Mouse (Mus musculus) A20 (cell line): ENCODE data around the gene Ccdc82.

ENCODE experiments used
- DNase-seq: peaks from one replicate; pipeline ENCODE4 v3.0.0-alpha.2; 2011; ENCODE audit warnings: low read depth, low spot score

Gene Ccdc82

GRCm38 (mm10) chr9:13246815-13247638, at the start of gene Ccdc82:
Gene Ccdc82, plus strand, starts transcription at chr9:13246955.
- DNase-seq: peak; percentile 93

DNA sequence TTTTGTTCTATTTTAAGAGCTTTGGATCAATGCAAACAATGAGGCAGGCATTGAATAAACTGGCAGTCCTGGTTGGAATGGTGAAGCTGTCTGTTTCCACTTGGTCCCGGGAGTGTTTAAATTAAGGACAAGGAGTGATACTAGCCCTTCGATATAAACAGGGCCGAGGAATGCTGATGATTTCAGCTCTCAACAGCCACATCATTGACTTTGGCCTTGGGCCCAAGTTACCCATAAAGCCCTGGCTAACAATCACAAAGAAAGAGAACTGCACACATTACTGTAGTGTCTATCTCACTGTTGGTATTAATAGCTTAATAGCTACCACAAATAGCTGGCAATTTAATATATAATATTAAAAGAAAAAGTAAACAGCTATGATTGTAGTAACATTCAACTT, 46.7 kb upstream of the Ccdc82 start:
- DNase-seq: no peak

DNA sequence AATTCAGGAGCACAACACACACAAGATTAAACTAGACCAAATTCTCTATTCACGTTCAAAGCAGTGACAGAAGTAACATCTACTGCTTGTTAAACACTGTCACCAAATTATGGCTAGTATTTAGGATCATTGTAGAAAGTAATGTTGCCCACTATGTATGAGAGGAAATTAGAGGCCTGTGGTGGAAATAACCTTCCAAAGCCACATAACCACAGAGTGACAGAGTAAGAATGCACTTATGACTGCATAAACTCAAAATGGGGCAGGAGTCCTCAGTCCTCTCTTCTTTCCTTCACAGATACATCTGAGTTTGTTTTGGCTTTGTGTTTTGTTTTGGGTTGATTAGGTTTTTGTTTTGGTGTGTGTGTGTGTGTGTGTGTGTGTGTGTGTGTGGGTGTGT, 43.6 kb upstream of the Ccdc82 start:
- DNase-seq: no peak

GRCm38 (mm10) chr9:13203681-13204080, 43.1 kb upstream of the Ccdc82 start:
- DNase-seq: no peak

DNA sequence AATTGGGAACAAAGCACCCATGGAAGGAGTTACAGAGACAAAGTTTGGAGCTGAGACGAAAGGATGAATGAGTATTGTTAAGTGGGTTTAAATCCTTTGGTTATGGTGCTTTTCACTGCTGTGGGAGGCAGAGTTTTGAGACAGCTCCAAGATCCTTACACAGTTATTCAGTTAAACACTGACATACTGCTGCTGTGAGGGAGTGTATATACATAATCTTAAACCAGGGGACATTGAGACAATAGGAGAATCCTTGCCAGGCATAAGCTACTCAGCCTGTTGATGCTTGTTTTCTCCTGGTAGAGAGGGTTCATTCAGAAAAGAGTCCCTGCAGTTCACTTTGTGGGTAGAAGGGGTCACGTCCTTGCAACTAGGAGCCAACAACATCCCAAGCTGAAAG, 40.4 kb upstream of the Ccdc82 start:
- DNase-seq: no peak

DNA sequence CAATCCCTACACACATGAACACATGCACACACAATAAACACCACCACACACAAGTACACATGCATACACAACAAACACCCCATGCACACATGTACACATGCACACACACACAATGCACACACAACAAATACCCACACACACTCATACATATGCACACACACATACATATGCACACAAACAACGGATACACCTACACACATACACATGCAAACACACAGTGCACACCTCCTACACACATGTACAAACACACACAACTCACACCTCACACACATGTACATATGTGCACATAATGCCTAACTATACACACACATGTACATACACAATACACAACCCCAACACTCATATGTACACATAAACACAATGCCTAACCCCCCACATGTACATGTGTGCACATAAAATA, 20.9 kb upstream of the Ccdc82 start:
- DNase-seq: no peak

DNA sequence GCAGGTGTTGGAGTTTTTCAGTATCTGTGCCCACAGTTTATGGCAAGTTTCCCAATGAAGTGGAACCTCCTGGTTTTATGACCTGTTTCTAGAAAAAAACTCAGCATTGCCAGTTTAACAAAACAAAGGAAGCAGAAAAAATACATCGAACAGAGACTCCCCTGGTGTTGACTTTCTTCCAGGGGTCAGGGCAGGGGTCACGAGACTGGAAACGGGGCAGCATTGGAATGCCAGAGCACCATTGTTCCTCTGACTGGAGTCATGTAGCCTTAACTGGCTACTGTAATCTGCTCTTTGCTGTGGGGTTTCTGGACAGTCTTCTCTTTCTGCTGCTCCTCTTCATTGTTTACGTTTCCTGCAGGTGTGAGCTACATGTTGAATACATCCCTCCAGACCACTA, 16.2 kb upstream of the Ccdc82 start:
- no peak for DNase-seq

DNA sequence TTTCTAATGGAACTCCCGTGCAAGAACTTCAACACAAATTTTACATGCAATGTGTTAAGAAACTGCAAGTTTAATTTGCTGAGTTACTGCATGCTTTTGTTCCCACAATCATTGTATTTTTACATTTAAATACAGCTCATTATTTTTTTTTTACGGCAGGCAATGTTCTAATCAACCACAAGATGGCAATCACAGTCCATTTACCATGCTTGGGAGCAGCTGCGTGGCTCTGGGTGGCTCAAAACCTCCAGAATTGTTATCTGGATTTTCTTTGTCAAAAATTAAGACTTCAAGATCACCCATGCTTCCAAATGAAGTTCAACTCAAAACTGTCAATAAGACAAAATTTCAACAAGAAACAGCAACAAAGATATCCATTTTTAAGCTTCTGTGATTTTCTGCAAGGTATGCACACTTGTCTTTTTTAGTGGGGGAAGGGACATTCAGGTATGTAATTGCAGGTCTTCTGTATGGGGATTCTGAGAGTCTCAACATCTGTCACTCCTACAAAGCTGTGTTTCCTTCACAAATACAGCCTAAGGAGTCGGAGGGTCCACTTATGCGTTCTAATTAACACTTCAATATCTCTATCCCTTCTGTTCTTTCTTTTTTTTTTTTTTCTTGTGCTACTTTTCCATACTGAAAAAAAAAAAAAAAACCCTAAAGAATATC, 15.1 kb upstream of the Ccdc82 start:
- DNase-seq: peak; percentile 60

DNA sequence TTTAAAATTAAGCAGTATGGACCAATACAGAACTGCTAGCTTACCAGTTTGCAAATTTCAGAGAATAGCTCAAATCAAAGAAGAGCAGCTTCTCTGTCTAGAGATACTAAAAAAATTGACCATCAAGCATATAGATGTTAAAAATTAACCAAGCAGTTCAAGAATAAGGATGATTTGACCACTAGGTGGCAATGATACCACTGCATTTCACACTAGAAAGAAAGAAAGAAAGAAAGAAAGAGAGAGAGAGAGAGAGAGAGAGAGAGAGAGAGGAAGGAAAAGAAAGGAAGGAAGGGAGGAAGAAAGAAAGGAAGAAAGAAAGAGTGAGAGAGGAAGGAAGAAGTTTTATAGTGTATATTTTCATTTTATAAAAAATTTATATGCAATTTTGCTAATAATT, 4.4 kb upstream of the Ccdc82 start:
- peak; percentile 42 for DNase-seq

- peak; percentile 83 for DNase-seq
These were observed 1.3 kb upstream of the Ccdc82 start, which contains the start of gene Jrkl for GRCm38 (mm10) chr9:13245481-13245880. Gene Jrkl, minus strand, starts transcription at chr9:13245829.

DNA sequence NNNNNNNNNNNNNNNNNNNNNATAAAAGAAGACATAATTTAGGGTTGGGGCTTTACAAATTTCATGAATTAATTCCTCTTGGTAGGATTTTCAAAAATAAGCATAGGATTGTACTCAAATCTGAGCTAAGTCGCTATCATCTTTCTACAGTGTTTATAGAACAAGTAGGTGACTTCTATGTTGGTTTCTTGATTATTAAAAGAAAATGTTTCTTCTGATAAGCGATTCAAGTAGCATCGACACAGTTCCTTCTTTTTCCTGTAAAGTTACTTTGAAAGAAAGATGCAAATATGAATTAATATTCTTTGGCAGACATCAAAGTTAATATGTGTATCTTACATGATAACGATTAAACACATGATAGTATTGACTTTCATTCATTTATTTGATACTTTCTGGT, 1.3 kb downstream of the Ccdc82 start:
- DNase-seq: no peak

DNA sequence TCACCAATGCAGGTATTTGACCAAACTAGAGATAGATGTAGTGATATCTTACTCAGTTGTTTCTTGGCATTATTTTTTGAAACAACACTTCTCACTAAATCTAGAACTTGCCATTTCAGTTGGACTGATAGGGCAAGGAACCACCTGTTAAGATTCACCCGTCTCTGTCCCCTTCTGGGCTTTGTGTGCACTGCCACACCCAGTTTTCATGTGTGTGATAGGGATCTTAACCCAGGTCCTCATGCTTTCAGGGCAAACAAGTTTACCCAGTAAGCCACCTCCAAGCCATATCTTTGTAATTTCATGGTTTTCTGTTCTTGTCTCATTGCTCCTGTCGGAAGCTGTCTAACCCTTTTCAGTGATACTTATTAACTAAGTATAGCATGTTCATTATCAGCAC, 4.5 kb downstream of the Ccdc82 start:
- DNase-seq: no peak

DNA sequence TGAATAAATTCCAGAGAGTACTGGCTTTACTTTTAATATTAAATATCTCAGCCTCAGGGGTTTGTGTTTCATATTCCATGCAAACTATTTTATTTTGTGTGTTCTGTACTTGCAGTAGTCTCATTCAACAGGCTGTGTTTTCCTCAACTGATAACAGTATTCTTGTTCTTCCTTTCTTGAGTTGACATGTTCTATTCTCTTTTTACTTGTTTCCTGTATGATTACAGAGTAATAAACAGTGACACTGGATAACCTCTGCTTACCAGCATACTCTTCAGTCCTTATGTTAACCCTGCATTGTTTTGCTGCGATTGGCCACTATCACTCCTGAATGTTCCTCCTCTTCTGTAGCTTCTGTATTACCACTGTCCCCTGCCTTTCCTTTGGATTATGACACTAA, 10.0 kb downstream of the Ccdc82 start:
- no peak for DNase-seq

DNA sequence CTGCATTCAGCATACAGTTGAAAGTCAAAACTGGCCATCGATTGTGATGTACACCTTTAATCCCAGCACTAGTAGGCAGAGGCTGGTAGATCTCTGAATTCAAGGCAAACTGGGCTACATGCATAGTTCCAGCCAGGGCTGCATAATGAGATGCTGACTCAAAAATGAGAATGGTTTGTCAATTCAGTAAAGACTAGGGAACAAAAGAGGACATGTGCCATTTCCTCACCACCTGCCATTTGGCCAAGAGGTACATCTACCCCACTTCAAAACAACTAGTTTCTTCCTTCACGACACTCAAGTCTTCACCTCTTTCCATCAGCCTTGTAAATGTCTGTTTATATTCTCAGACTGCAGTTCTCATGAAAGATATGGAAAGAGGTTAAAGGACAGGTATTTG, 11.4 kb downstream of the Ccdc82 start:
- DNase-seq: no peak

- no peak for DNase-seq
These were observed 14.2 kb downstream of the Ccdc82 start for GRCm38 (mm10) chr9:13260980-13261379.

GRCm38 (mm10) chr9:13273219-13273618, 26.5 kb downstream of the Ccdc82 start:
- no peak for DNase-seq

DNA sequence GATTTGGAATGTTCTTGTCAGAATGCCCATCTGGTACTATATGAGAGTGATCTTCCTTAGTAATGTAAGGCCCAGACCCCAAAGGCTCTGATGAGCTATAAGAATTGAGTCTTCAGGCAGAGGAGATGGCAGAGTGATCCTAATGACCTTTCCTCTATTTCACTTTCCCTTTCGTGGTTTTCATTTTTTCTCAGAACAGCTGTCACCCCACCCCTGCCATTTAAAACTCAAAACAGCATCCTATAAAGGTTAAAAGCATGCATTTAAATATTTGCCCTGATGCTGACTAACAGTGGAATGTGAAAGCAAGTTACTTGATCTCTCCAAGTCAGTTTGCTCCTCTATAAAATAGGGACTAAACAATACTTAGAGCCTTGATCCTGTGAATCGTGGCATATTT, 40.7 kb downstream of the Ccdc82 start:
- no peak for DNase-seq

DNA sequence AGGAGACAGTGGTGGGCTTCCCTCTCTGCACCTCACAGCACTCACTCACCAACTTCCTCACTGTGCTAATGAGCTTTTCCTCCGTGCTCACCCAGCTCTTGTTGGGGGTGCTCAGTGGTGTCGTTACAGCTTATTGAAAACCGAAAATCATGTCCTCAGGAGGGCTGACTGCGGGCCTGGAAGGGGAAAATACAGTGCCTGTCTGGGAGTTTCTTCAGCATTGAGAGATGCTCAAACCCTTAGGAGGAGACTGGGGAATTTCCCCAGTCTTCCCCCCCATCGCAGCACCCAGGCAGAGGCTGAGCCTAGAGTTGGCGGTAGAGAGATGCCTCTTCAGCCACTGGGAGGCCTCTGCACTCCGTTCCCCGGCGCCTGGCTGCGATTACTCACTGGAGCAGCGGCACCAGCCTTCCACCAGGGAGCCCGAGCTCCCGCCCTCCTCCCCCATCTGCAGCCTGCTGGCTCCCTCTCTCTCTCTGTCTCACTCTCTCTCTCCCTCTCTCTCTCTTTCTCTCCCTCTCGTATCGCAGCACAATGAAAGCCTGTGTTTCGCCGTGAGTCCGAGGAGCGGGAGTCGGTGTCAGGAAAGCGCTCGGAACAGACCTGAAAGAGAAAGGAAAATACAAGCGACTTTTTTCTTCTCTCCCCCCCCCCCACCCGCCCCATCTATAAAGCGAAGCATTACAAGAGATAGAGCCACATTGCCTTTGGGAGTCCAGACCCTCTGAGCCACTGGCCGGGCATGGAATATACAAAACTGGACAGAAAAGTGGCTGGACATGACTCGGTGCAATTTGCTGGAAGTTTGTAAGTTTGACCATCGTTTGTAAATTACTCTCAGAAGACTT, 49.7 kb downstream of the Ccdc82 start:
- peak; percentile 88 for DNase-seq

DNA sequence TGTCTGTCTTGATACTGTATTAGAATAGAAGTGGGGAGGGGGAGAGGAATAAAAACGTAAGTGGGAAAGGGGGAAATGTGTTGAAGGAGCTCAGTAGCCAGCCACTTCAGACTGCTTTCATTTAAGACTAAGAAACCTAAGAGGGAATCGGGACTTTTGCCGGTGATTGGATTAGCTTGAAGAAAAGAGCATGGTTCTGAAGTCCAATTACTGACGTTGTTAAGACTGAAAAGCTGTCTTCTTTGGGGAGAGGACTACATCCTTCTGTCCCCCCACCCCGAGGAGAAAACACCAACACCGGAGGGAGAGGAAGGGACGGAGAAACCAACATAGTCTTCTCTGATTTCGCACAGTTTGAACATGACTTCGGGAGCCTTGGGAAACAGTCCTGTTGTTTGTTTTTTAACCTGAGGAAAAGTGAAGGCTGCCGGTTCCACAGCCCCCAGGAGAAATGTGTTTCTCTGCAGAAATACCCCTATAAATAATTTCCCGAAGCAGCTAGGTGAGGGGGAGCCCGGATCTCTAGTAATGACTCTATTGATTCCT, 50.4 kb downstream of the Ccdc82 start:
- peak; percentile 48 for DNase-seq

GRCm38 (mm10) chr9:13297668-13298512, 51.1 kb downstream of the Ccdc82 start, which contains the start of gene Maml2:
Gene Maml2, plus strand, starts transcription at chr9:13297957.
- peak; percentile 84 for DNase-seq

DNA sequence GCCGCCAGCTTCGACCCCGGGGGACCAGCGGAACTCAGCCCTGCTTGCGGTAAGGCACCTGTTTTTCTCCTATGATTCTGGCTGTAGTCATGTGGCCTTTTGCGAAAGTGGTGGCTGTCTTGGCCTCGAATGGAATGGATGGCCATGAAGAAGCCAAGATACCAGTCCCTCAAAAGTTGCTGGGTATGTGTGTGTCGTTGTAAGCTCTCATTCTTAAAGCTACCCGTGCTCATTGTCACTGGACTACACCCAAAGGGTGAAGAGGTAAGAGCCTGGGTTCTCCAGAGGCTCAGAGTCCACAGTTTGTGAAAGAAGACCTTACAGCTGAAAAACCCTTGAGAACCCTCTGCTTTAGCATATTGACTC, 51.7 kb downstream of the Ccdc82 start:
- peak; percentile 21 for DNase-seq
